16 mouse cellular contexts compared by ENCODE assay signal in the genomic region with DNA sequence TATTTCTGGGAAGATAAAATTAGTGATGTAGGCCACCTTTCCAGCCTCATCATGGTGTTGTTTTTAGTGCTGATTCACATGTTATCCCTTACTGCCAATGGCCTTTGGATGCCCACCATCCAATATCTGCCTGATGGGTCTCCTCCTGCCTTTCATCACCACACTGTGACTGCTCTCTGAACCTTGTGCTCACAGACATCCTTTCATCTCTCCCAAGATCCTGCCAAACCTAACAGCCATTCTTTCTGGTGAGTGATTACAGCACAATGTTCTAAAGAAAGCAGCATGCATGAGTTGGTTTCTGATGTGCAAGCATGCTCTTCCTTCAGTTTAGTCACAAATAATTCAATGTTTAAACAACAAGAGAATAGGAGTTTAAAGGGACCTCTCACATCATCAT.
"Had no signal": no experiment of that assay in that cellular context is flagged by ENCODE, and none has a peak within 500 bp of the region (broad histone marks: within the 10 kb centered on the region; RNA-seq: fewer than 3 reads in every experiment).

No protein-coding gene starts in this region.

- DNase-seq: retina, postnatal 1 day; right cerebral cortex, adult 18-20 months; right cerebral cortex, postnatal 14 days; right cerebral cortex, postnatal 25 days; right cerebral cortex, postnatal 4 days; spleen, adult 18-20 months; thymus, adult 18-20 months; thymus, adult 2 months; thymus, postnatal 14 days; thymus, postnatal 25 days; thymus, postnatal 36 days; thymus, postnatal 4 days had no signal

- H3K27me3 ChIP-seq: neural tube, embryonic 13.5 days; neural tube, embryonic 15.5 days; stomach, embryonic 15.5 days had no signal

- H3K36me3 ChIP-seq: neural tube, embryonic 13.5 days; neural tube, embryonic 15.5 days; stomach, embryonic 15.5 days had no signal

- H3K4me3 ChIP-seq: neural tube, embryonic 13.5 days; neural tube, embryonic 15.5 days; stomach, embryonic 15.5 days had no signal

- H3K9me3 ChIP-seq: neural tube, embryonic 13.5 days; neural tube, embryonic 15.5 days; stomach, embryonic 15.5 days had no signal

- H3K27ac ChIP-seq: neural tube, embryonic 13.5 days; neural tube, embryonic 15.5 days; stomach, embryonic 15.5 days; stomach, postnatal 0 days had no signal

- H3K4me1 ChIP-seq: neural tube, embryonic 13.5 days; neural tube, embryonic 15.5 days; stomach, embryonic 15.5 days had no signal
